Mouse (Mus musculus) adrenal gland, postnatal 25 days (tissue): ENCODE measurements around the gene Slc39a11. TPM values are rescaled to one million over a fixed set of nuclear protein-coding genes. Genes with fewer than 3 reads are reported as not detected.
A peak's percentile ranks its signal among the peaks of the same experiment; 100 is the strongest.
"Not testable (repeated sequence)": the region's sequence is repeated elsewhere in the genome, so short reads cannot be mapped to it uniquely, and the experiment has no call there.

Source experiments
- DNase-seq: peaks from one replicate; pipeline ENCODE4 v3.0.0; 2021; ENCODE audit warnings: mixed read lengths
- total RNA-seq: library from RNA; stranded (reverse); gene quantifications from 2 replicates; pipeline ENCODE4 v1.2.3, GENCODE M21; 2021

Slc39a11 gene
- total RNA-seq, 1 experiment from 2014 or later, result 26.3 TPM

DNA sequence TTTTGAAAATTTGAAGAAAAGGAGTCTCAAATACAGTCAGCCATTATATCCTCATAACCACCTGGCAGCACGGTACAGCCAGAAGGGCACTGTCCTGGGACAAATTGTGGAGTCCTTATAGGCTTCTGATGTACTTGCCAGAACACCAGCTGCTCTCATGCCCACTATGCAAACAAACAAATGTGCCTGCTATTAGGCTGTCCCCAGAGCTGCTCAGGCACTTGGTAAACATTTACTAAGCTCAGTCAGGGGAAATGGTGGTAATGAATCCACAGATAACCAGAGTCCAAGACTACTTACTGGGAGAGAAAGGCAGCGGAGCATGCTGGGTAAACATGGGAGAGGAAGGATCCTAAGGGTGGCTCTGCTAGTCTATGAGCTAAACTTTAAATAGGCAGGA, 17.2 kb upstream of the Slc39a11 start:
- no peak for DNase-seq

DNA sequence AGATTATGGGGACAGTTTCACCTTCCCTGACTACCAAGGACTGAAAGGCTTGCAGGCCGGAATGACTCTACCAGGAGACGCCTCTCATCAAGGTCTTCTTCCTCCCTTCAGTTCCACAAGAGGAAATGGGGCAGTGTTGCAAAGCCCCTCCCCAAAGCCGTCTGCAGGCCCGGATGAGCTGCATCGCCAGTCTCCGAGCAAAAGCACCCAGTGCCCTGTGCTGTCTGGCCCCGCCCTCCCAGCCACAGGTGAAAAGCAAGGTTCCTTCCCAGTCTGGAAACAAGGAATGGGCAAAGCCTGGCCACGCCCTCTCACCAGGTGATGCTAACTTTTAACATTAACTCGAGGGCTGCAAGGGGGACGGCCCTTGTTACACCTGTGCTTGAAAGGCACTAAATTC, 16.8 kb upstream of the Slc39a11 start:
- no peak for DNase-seq

DNA sequence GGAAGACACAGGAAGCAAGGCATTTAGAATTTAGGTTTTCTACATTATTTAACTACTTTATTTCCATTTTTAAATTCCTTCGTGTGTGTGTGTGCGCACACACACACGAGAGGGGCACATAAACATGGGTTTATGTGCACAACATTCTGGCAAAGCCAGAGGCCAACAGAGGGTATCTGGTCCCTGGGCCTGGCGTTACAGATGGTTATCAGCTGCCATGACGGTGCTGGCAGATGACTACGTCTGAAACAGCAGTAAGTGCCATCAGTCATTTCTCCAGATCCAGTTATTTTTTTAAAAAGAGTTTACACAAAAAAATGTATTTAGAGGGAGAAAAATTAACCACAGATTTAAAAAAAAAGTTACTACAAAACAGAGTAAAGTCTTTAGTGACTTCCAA, 16.3 kb upstream of the Slc39a11 start:
- no peak for DNase-seq

DNA sequence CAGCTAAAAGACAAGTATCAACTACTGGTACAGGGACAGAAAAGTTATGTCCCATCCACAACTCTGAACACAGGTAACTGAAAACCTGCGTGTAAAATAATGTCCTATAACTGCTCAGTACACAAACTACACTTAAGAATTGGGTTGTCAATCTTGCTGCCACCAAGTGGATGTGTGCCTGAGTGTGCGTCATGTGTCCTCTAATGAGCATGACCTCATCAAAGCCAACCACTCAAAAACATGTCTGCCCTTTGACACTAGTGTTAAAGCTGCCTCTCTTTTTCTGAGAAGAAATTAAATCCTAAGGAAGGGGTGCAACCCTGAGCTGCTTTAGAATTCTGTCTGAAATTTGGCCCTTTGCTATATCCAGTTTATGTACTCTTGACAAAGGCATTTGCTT, 14.4 kb upstream of the Slc39a11 start:
- DNase-seq, result no peak

DNA sequence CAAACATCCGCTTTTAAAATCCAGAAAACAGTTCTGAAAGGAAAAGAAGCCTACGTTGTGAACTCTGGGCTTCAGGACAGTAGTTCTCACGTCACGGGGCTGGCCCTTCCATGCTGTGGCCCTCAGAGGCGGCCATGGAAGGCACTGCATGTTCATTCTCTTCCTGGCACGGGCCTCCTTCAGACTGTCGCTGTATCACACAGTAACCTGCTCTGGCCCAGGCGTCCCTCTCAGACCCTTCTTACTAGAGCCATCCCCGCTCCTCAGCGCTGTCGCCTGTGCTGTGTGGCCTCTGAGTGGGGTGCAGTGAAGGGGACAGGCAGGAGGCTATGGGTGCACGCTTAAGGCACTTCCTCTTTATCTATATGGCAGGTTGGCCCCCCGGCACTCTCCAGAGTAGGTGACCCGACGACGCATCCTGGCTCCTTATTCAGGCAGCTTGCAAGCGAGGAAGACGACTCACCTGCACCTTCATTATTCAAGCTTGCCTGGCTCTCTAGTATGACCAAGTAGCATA, 12.0 kb upstream of the Slc39a11 start:
- DNase-seq, result no peak

DNA sequence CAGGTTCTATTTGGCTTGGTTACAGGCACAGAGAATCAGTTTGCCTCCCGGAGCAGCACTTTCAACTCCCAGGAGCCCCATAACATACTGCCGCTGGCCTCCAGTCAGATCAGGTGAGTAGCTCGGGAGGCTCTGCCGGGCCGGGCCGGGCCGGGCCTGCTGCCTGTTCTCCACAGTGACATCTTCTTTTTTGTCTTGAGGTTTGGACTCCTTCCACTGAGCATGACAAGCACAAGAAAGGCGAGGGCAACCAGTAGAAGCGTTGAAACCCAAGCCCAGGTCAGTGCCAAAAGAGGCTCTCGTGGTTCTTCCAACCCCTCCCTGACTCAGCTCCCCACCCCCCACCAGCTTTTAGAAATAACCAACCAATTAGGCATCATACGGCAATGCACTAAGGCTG, 11.1 kb upstream of the Slc39a11 start:
- DNase-seq, result no peak

DNA sequence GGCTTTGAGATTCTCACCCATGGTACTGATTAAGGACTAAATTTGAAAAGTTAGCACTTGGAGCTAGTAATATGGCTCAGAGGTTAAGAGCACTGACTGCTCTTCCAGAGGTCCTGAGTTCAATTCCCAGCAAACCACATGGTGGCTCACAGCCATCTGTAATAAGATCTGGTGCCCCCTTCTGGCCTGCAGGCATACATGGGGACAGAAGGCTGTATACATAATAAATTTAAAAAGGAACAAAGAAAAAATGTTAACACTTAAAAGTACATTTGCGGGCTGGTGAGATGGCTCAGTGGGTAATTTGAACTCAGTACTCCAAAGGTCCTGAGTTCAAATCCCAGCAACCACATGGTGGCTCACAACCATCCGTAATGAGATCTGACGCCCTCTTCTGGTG, 10.3 kb upstream of the Slc39a11 start:
- not testable (repeated sequence) for DNase-seq

DNA sequence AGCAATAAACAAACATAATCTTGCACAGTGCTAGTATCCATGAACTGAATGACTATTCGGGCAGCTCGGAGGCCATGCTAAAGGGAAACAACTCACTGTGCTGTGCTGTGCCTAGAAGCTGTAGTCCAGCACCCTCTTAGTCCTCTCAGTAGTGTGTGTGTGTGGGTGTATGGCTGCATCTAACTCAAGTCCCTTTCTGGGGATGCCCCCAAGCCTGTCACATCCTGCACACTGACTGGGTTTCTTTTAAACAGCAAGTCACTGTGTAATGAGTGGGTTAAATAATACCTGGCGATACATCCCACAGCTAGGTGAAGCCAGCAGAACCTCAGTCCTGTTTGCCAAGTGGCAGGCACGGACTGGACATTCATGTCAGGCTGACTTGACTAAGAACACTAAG, 8.9 kb upstream of the Slc39a11 start:
- no peak for DNase-seq

DNA sequence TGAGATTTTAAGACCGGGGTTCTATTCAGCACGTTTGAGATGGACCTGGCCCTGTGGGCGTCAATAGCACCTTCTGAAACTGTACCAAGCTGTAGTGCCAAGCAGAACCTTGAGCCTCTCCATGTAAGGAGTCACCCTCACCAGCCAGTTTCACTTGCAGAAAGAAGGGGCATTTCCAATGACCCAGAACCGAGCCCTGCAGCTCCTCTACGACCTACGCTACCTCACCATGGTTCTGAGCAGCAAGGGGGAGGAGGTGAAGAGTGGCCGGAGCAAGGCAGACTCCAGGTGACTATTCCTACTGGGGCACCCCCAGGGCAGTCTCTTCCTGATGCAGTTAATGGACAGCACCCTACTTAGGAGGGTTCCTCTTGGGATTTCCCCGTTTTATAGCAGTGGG, 8.4 kb upstream of the Slc39a11 start:
- no peak for DNase-seq

DNA sequence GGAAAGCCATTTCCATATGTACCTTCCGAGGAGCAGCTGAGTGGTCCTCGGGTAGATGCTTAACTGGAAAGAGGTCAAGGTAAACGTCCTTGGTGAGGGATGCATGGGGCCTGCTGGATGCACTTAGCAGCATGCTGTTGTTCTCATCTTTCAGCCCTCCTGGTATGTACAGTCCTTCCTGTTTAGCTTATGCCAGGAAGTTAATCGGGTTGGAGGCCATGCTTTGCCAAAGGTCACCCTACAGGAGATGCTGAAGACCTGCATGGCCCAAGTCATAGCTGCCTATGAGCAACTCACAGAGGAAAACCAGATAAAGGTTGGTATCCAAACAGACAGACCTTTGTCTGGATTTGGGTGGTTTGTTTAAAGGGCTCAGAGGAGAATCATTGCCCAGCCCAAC, 7.3 kb upstream of the Slc39a11 start:
- DNase-seq, result no peak

DNA sequence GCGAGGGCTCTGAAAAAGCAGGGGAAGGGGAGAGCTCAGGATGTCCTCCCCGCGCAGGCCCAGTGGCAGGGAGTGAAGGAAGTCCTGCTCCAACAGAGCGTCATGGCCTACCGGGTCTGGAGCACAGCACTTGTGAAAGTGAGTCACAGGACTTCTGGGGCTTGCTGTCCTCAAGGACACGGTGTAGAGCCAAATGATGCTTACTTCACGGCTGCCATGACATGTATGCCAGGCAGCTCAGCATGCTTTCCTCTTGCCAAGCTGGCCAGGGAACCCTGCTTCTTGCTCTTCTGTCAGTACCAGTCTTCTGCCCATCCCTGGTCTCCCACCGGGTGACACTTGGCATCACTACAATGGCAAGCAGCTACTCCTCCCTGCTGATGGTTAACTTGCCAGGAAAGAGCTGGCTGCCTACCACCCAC, 6.6 kb upstream of the Slc39a11 start:
- peak; percentile 60 for DNase-seq

DNA sequence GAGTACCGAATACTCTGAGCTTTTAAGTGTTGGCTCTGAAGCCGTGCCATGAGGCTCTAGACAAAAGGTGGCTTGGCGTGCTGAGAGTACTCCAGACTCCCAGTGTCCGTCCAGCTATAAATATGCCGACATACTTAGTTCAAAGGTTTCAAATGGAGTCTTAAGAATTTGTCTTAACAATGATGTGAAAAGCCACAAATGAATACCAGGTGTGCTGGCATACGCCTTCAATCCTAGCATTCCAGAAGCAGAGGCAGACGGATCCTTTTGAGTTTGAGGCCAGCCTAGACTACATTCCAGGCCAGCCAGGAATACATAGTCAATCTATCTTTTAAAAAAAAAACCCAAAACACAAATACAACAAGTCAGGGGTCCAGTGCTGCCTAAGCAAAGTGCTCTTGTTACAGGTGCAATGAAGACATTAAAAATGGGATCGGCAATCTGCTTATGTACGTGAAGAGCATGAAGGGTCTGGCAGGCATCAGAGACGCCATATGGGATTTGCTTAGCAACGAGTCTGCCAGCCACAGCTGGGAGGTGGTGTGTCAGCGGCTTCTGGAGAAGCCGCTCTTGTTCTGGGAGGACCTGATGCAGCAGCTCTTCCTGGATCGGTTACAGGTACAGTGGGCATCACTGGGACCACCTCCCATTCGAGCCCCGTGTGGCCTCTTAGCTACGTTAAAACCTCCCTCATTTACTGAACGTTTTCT, 4.8 kb upstream of the Slc39a11 start:
- DNase-seq, result no peak

DNA sequence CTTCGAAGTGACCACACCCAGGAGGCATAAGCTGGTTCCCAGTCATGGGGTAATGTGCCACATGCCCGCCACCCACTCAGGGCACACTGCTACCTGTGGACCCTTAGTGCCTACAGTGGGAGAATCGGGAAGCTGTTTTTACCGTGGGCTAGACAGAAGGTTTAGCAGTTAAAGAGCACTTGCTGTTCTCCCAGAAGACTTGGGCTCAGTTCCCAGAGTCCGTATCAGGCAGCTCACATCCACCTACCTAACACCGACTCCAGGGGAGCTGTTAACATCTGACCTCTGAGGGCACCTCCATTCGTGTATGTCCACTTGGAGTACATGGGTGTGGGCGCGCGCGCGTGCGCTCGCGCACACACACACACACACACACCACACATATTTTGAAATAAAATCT, 4.2 kb upstream of the Slc39a11 start:
- DNase-seq, result no peak

DNA sequence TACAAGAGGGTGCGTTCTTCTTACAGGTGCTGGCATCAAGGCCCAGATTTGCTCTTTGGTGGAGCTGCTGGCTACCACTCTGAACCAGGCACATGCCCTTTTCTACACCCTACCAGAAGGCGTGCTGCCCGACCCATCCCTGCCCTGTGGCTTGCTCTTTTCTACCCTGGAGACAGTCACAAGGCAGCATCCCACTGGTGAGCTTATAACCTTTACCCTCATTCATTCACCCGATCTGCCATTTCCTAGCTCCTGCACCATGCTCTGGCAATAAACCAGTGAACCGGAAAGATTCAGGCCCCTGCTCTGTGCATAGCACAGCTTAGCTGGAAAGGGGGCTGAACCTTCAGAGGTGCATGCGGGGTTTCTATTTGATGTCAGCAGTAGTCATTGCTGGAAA, 2.6 kb upstream of the Slc39a11 start:
- no peak for DNase-seq

DNA sequence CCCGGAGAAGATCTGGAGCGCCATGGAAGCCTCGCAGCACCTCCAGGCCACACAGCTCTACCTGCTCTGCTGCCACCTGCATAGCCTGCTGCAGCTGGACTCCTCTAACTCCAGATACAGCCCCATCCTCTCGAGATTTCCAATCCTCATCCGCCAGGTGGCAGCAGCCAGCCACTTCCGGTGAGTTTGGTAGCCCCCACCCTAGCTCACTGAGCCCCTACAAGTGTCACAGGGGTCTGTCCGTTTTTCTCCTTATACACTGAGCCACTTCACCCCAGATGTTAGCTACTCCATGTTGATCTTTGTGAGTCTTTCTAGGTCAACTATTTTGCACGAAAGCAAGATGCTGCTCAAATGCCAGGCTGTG, 2.0 kb upstream of the Slc39a11 start:
- DNase-seq, result no peak

DNA sequence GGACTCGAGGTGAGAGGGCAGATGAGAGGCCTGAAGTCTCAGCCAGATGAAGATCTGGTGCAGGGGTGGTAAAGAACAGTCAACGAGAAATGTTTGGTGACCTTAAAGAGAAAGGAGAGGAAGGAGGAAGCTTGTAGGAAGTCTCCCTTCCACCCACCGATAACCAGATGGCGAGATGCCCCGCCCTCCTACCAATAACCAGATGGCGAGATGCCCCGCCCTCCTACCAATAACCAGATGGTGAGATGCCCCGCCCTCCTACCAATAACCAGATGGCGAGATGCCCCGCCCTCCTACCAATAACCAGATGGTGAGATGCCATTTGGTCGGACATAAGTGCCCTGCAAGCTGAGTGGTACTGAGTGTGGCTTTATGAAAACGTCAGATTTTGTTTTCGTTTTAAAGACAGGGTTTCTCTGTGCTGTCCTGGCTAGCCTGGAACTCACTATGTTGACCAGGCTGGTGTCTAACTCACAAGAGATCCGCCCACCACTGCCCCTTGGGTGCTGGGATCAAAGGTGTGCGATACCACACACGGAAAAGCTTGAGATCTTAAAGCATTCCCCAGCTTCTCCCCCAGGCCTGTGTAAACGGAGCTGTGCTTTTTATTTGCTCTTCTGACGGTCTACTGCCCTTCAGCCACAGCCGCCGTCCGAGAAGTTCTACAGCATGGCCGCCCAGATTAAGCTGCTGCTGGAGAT, 1.5 kb upstream of the Slc39a11 start:
- no peak for DNase-seq

DNA sequence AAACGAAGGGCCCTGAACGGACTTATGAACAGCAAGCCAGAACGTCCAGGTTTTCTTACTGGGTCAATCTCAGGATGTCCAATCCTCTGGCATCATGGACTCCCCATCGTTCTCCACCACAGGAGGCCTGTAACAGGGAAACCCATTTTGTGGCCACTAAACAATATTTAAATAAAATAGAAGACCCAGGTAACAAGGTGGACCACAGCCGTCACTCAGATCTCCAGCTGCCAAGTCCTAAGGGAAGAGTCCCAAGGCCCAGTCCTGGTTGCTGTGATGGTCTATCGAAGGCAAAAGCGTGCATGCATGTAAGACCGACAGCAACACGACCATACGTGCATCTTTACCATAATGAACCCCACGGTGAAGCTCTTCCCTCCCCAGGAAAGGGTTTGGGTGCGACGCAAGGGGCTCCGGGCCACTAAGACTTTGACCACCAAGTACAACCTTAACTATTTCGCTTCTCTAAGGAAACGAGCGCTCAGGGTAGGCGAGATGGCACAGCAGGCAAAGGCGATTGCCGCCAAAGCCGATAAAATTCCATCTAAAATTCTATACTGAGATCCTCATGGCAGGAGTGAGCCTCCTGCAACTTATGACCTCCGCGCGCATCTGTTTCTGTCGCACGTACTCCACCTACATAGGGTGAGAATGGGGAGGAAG, 1.1 kb downstream of the Slc39a11 start, which contains the start of gene Cog1:
Cog1 (plus strand) TSS at position 480 of the 663 bp plus-strand sequence.
- DNase-seq, result no peak

DNA sequence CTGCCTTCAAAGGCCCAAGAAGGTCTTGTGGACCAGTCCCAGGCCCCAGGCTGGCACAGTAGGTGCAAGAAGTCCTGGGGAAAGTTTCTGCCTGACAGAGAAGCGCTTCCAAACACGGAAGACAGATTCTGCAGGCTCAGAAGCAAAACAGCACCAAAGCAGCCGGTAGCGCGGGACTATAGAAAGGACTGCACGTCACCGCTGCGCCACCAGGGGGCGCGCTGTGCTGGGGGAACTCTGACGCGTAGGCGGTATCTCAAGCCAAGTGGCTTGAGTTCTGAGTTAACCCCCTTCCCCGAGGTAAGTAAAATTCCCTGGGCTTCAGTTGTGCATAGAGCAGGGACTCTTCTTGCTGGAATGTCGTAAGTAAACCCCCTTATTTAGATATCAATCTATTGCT, 1.7 kb downstream of the Slc39a11 start:
- peak; percentile 89 for DNase-seq

DNA sequence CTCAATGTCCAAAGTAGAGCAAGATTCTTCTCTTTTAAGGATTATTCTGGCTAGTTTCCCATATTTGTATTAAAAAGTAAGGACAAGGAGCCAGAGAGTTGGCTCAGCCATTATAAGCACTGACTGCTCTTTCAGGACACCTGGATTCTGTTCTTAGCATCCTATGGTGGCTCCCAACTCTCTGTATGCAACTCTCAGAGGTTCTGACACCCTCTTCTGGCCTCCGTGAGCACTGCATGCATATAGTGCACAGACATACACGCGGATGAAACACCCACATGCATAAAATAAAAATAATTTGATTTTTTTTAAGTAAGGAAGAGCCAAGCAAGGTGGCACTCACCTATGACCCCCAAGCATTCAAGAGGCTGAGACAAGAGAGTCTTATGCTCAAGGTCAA, 4.7 kb downstream of the Slc39a11 start:
- DNase-seq, result no peak

DNA sequence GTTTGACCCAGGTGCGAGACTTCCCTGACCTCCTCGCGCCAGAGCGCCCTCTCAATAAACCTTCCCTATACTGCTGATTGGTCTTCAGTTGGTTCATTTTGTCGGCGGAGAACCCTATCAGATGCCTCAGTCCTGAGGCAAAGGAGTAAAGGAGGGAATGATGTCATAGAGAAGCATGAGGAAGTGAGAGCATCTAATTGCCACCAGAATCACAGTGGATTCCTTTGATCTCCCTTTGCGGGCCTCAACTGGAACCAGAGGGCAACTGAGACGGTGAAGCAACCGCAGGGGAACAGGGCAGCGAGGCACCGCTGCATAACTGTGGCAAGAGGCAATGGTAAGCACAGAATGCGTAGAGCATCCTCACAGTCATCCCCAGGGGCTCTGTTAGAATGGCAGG, 11.2 kb downstream of the Slc39a11 start:
- DNase-seq, result no peak

DNA sequence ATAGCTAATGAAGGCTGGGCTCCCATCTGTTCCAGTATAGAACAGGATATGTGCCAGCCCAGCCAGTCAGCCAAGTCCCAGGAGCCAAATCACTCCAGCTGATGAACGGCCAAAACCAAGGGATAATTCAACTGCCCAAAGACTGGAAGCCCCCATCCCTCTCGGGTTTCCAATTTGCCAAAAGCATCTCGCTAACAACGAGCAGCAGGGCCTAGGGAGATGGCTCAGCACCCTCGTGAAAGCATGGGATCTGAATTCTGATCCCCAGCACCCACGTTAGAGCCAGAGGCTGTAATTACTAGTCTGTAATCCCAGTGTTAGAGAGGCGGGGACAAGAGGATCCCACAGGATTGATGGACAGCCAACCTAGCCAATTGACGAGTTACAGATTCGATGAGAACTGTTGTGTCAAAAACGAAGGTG, 15.2 kb downstream of the Slc39a11 start:
- DNase-seq, result no peak

DNA sequence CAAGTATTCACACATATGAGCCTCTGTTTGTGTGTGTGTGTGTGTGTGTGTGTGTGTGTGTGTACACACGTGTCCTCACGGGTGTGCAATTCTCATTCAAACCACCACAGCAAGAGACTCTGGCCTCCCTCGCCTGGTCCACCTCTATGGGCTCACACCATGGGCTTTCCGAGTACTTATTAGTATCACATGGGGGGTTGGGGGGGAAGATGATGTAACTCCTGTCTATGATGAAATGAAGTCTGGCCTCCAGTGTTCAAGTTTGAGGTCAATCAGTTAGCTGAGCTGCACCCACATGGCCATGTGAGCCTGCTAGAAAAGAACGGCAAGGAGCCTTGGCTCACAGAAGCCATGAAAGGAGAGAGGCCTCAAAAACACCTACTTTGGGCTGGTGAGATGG, 16.5 kb downstream of the Slc39a11 start:
- no peak for DNase-seq

DNA sequence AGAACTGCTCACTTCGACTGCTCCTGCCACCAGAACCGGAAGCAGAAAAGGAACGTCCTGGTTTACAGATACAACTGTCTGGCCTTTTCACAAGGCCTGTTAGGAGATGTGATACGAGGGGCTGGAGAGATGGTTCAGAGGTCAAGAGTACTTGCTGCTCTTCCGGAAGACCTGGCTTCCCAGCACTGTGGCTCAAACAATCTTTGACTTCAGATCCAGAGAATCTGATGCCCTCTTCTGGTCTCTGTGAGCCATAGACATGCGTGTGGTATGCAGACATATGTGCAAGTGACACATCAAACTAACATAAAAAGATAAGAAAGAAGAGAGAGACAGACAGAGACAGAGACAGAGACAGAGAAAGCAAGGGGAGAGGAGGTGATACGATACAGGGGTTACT, 17.6 kb downstream of the Slc39a11 start:
- no peak for DNase-seq
